Mouse (Mus musculus) kidney, embryonic 14.5 days (tissue): ENCODE measurements around the gene AU018091. TPM values are rescaled to one million over a fixed set of nuclear protein-coding genes. Genes with fewer than 3 reads are reported as not detected.
"Not testable (repeated sequence)": the region's sequence is repeated elsewhere in the genome, so short reads cannot be mapped to it uniquely, and the experiment has no call there.

Experiments
- ATAC-seq: fragments of 200-750 bp; cut with Nextera tagmentation; 2 replicates; pipeline ENCODE4 v1.8.0; 2017; ENCODE audit warnings: moderate number of reproducible peaks, mild to moderate bottlenecking, moderate TSS enrichment, moderate library complexity; ENCODE audit not compliant: low FRiP score, low TSS enrichment
- H3K27ac ChIP-seq: fragments of 300-500 bp; sonication (generic); 2 replicates; pipeline ENCODE4 v1.5.1; 2014; ENCODE audit warnings: low read depth, mild to moderate bottlenecking, low read length, moderate library complexity, mixed read lengths
- H3K27me3 ChIP-seq: fragments of 300-500 bp; sonication (generic); 2 replicates; pipeline ENCODE4 v1.6.1; 2014; ENCODE audit warnings: mild to moderate bottlenecking, low read length; ENCODE audit not compliant: control insufficient read depth, insufficient read depth
- H3K36me3 ChIP-seq: fragments of 300-500 bp; sonication (generic); 2 replicates; pipeline ENCODE4 v1.6.1; 2014; ENCODE audit warnings: low read length, mixed read lengths; ENCODE audit not compliant: control insufficient read depth, insufficient read depth
- H3K4me1 ChIP-seq: fragments of 300-500 bp; sonication (generic); 2 replicates; pipeline ENCODE4 v1.6.1; 2014; ENCODE audit warnings: low read length, mixed read lengths; ENCODE audit not compliant: control insufficient read depth, insufficient read depth
- H3K4me2 ChIP-seq: fragments of 300-500 bp; sonication (generic); replicated peaks from 2 replicates; pipeline ENCODE4 v1.6.1; 2014; ENCODE audit warnings: low read depth, mild to moderate bottlenecking, low read length
- H3K4me3 ChIP-seq: fragments of 300-500 bp; sonication (generic); 2 replicates; pipeline ENCODE4 v1.5.1; 2014; ENCODE audit warnings: mild to moderate bottlenecking, low read length
- H3K9ac ChIP-seq: fragments of 300-500 bp; sonication (generic); 2 replicates; pipeline ENCODE4 v1.6.1; 2014; ENCODE audit warnings: low read depth, mild to moderate bottlenecking, low read length, moderate library complexity
- H3K9me3 ChIP-seq: fragments of 300-500 bp; sonication (generic); 2 replicates; pipeline ENCODE4 v1.6.1; 2016; ENCODE audit warnings: low read length; ENCODE audit not compliant: control insufficient read depth
- whole genome bisulfite sequencing: fragments of 180-500 bp; shearing (Covaris S2); extraction: QIAGEN DNeasy Blood & Tissue Kit; methylation state at CpG from one replicate; pipeline ENCODE4 v1.1.7; 2014; 5-methylcytosine and 5-hydroxymethylcytosine counted together
- polyA plus RNA-seq: library from polyadenylated mRNA; unstranded; fragments of >200 nt; fragmentation: Nextera tagmentation; extraction: Ambion mirVana; gene quantifications from 2 replicates; pipeline ENCODE4 v1.2.1, GENCODE M21; 2014

Gene AU018091
- polyA plus RNA-seq, 1 experiment from 2014 or later: not detected

- H3K9ac ChIP-seq, H3K4me2 ChIP-seq, H3K4me1 ChIP-seq, H3K4me3 ChIP-seq, H3K36me3 ChIP-seq, H3K27me3 ChIP-seq, ATAC-seq, H3K27ac ChIP-seq, H3K9me3 ChIP-seq: not testable (repeated sequence)
- 90% methylated on average over 2 of the region's 2 CpGs for WGBS
Measured at GRCm38 (mm10) chr7:3186726-3187125, 17.7 kb upstream of the AU018091 start.

DNA sequence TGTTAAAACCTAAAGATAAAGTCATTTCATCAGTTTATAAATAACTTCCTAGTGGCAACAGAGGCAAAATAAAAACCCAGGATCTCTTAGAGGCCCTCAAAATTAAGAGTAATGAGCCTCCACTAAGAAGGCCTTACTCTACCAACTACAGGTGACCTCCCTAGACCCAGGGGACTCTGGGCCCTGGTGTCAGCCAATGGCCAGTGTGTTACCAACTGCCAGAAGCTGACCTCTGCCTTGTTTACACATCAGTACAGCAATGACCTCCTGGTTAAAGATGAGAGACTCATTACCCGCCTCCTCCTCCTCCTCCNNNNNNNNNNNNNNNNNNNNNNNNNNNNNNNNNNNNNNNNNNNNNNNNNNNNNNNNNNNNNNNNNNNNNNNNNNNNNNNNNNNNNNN, 17.1 kb upstream of the AU018091 start:
- ATAC-seq: no peak
- Histone ChIP-seq H3K27ac (no peak overlapping the region), H3K36me3 (no peaks in the 10 kb centered on the region), H3K9me3 (no peaks in the 10 kb centered on the region), H3K9ac (no peak overlapping the region), H3K4me2 (no peak overlapping the region), H3K4me3 (no peak overlapping the region), H3K27me3 (no peaks in the 10 kb centered on the region), H3K4me1 (no peaks in the 10 kb centered on the region)
- WGBS: 82% methylated on average over 1 of the region's 1 CpGs

DNA sequence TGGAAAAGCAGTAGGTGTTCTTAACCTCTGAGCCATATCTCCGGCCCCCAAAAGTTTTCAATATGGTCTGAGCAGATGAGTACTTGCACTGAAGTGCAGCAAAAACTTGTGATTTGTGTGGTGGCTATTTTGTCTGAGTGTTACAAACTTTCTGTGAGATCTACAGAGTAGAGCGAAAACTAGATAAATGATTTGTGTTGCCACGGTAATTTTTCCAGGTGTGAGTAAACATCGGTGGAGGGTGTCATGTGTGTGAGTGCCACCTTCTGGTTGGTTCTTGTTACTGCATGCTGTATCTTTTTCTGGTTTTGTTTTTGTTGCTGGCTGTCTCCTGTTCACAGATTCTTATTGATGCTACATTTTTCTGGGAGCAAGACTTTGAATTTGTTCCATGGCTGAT, 15.4 kb upstream of the AU018091 start:
- H3K9ac ChIP-seq: no peak overlapping the region
- no peaks in the 10 kb centered on the region for H3K4me1 ChIP-seq
- H3K4me3 ChIP-seq: no peak overlapping the region
- no peaks in the 10 kb centered on the region for H3K36me3 ChIP-seq
- no peak overlapping the region for H3K4me2 ChIP-seq
- H3K27ac ChIP-seq: no peak overlapping the region
- no peak for ATAC-seq
- H3K27me3 ChIP-seq: no peaks in the 10 kb centered on the region
- WGBS: 44% methylated on average over 4 of the region's 4 CpGs
- no peaks in the 10 kb centered on the region for H3K9me3 ChIP-seq

- not testable (repeated sequence) for H3K9ac ChIP-seq, H3K9me3 ChIP-seq, H3K4me2 ChIP-seq, H3K36me3 ChIP-seq, H3K4me3 ChIP-seq, H3K4me1 ChIP-seq, ATAC-seq, H3K27me3 ChIP-seq, H3K27ac ChIP-seq
- 93% methylated on average over 24 of the region's 24 CpGs for whole genome bisulfite sequencing
Measured at GRCm38 (mm10) chr7:3180958-3181357, 12.0 kb upstream of the AU018091 start.

DNA sequence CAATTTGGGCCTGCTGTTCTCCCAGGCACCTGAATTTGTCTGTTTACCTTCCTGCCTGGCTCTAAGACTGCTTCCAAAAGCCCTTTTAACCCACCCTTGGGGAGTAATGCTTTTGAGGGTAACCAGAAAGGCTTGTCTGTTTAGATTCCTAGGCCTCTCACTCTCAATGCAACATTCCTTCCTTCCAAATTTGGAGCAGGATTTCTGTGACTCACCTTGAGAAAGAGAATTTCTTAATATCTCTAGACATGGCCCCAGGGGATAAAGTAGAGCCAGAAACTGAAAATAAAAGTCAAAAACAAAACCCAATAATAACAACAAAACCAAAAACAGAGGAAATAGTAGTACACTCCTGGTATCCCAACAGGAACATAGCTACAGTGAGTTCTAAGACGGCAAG, 707 bp downstream of the AU018091 start:
- H3K4me2 ChIP-seq: no peak overlapping the region
- no peak overlapping the region for H3K9ac ChIP-seq
- 96% methylated on average over 1 of the region's 1 CpGs for WGBS
- H3K4me3 ChIP-seq: no peak overlapping the region
- H3K9me3 ChIP-seq: no peaks in the 10 kb centered on the region
- H3K27me3 ChIP-seq: no peaks in the 10 kb centered on the region
- H3K27ac ChIP-seq: no peak overlapping the region
- no peaks in the 10 kb centered on the region for H3K36me3 ChIP-seq
- no peak for ATAC-seq
- H3K4me1 ChIP-seq: no peaks in the 10 kb centered on the region

DNA sequence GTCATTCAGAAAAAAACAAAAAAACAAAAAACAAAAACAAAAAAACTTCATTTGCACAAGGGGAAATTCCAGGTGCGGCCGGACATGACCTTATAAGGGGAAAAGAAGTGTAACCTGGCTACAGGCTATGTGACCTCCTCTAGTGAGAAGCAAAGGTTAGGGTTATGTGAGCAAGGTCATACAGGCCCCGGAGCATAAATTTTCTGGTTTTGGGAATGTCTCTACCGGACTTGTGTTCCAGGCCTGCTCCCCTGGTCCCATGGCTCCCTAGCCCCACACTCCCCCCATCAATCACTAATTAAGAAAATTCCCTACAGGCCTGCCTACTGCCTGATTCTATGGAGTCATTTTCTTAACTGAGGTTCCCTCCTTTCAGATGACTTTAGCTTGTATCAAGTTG, 2.7 kb downstream of the AU018091 start:
- no peak overlapping the region for H3K4me3 ChIP-seq
- no peaks in the 10 kb centered on the region for H3K36me3 ChIP-seq
- 90% methylated on average over 4 of the region's 4 CpGs for WGBS
- no peak overlapping the region for H3K27ac ChIP-seq
- ATAC-seq: no peak
- no peaks in the 10 kb centered on the region for H3K9me3 ChIP-seq
- no peak overlapping the region for H3K4me2 ChIP-seq
- H3K4me1 ChIP-seq: no peaks in the 10 kb centered on the region
- no peak overlapping the region for H3K9ac ChIP-seq
- H3K27me3 ChIP-seq: no peaks in the 10 kb centered on the region

GRCm38 (mm10) chr7:3164991-3165390, 4.0 kb downstream of the AU018091 start:
- Histone ChIP-seq H3K4me3 (no peak overlapping the region), H3K36me3 (no peaks in the 10 kb centered on the region), H3K27ac (no peak overlapping the region), H3K27me3 (no peaks in the 10 kb centered on the region), H3K9me3 (no peaks in the 10 kb centered on the region), H3K9ac (no peak overlapping the region), H3K4me2 (no peak overlapping the region), H3K4me1 (no peaks in the 10 kb centered on the region)
- no peak for ATAC-seq

- Histone ChIP-seq H3K36me3 (no peaks in the 10 kb centered on the region), H3K27ac (no peak overlapping the region), H3K4me3 (no peak overlapping the region), H3K9ac (no peak overlapping the region), H3K4me2 (no peak overlapping the region), H3K27me3 (no peaks in the 10 kb centered on the region), H3K4me1 (no peaks in the 10 kb centered on the region), H3K9me3 (no peaks in the 10 kb centered on the region)
- ATAC-seq: no peak
- WGBS: 85% methylated on average over 6 of the region's 6 CpGs
Measured at GRCm38 (mm10) chr7:3164381-3164780, 4.6 kb downstream of the AU018091 start.

GRCm38 (mm10) chr7:3150376-3150775, 18.6 kb downstream of the AU018091 start:
- WGBS: 67% methylated on average over 1 of the region's 1 CpGs
- H3K4me3 ChIP-seq: no peak overlapping the region
- H3K27me3 ChIP-seq: no peaks in the 10 kb centered on the region
- no peak overlapping the region for H3K27ac ChIP-seq
- ATAC-seq: no peak
- no peak overlapping the region for H3K4me2 ChIP-seq
- no peaks in the 10 kb centered on the region for H3K36me3 ChIP-seq
- H3K4me1 ChIP-seq: no peaks in the 10 kb centered on the region
- H3K9ac ChIP-seq: no peak overlapping the region
- H3K9me3 ChIP-seq: no peaks in the 10 kb centered on the region

GRCm38 (mm10) chr7:3146072-3146471, 22.9 kb downstream of the AU018091 start:
- Histone ChIP-seq H3K4me1 (no peaks in the 10 kb centered on the region), H3K4me2 (no peak overlapping the region), H3K27ac (no peak overlapping the region), H3K27me3 (no peaks in the 10 kb centered on the region), H3K4me3 (no peak overlapping the region), H3K9ac (no peak overlapping the region), H3K9me3 (no peaks in the 10 kb centered on the region), H3K36me3 (no peaks in the 10 kb centered on the region)
- no peak for ATAC-seq
